ENCODE assay signal across 15 mouse cellular contexts in genomic region chr14:101437925-101438324, GRCm38 (mm10).
A peak's percentile ranks its signal among the peaks of the same experiment; 100 is the strongest.
DNase-seq lines count a peak whose midpoint lies in the region; ATAC-seq lines count a peak whose summit lies in the region.
"Had no signal": no experiment of that assay in that cellular context is flagged by ENCODE, and none has a peak within 500 bp of the region (broad histone marks: within the 10 kb centered on the region; RNA-seq: fewer than 3 reads in every experiment).

No protein-coding gene starts in this region.

- no peak overlapping the region for H3K27ac ChIP-seq in forebrain, embryonic 13.5 days
- no peak overlapping the region for H3K27ac ChIP-seq in forebrain, embryonic 11.5 days (ENCODE audit: low read depth, low read length)
- 0 out of 2 replicates have a peak overlapping the region, but pooled peaks have one; percentile 15 for H3K27ac ChIP-seq in midbrain, embryonic 13.5 days
- H3K27ac ChIP-seq in midbrain, embryonic 11.5 days (ENCODE audit: low read depth, low read length): no peak overlapping the region
- H3K27ac ChIP-seq: left cerebral cortex, adult 2 months; limb, embryonic 13.5 days had no signal

- no peak overlapping the region for H3K4me3 ChIP-seq in forebrain, embryonic 13.5 days
- no peak overlapping the region for H3K4me3 ChIP-seq in forebrain, embryonic 11.5 days (ENCODE audit: low read depth, low read length)
- no peak overlapping the region for H3K4me3 ChIP-seq in midbrain, embryonic 13.5 days (replicated peaks)
- H3K4me3 ChIP-seq in midbrain, embryonic 11.5 days (ENCODE audit: low read depth, low read length): no peak overlapping the region
- H3K4me3 ChIP-seq: left cerebral cortex, adult 2 months; limb, embryonic 13.5 days had no signal

- no peaks in the 10 kb centered on the region for H3K27me3 ChIP-seq in forebrain, embryonic 13.5 days
- no peaks in the 10 kb centered on the region for H3K27me3 ChIP-seq in forebrain, embryonic 11.5 days (ENCODE audit: control insufficient read depth, insufficient read depth, low read length)
- no peaks in the 10 kb centered on the region for H3K27me3 ChIP-seq in midbrain, embryonic 13.5 days
- no peaks in the 10 kb centered on the region for H3K27me3 ChIP-seq in midbrain, embryonic 11.5 days (ENCODE audit: control insufficient read depth, insufficient read depth, low read length)
- H3K27me3 ChIP-seq: limb, embryonic 13.5 days had no signal

- no peaks in the 10 kb centered on the region for H3K4me1 ChIP-seq in forebrain, embryonic 13.5 days
- no peaks in the 10 kb centered on the region for H3K4me1 ChIP-seq in forebrain, embryonic 11.5 days (replicated peaks; ENCODE audit: control insufficient read depth, insufficient read depth, low read length)
- no peaks in the 10 kb centered on the region for H3K4me1 ChIP-seq in midbrain, embryonic 13.5 days (replicated peaks)
- H3K4me1 ChIP-seq in midbrain, embryonic 11.5 days (ENCODE audit: control insufficient read depth, insufficient read depth, low read length): no peaks in the 10 kb centered on the region
- H3K4me1 ChIP-seq: limb, embryonic 13.5 days had no signal

- H3K4me2 ChIP-seq in forebrain, embryonic 13.5 days: no peak overlapping the region
- H3K4me2 ChIP-seq in forebrain, embryonic 11.5 days (ENCODE audit: low read depth, low read length, severe bottlenecking): no peak overlapping the region
- no peak overlapping the region for H3K4me2 ChIP-seq in midbrain, embryonic 13.5 days (replicated peaks)
- H3K4me2 ChIP-seq in midbrain, embryonic 11.5 days: no peak overlapping the region
- H3K4me2 ChIP-seq: limb, embryonic 13.5 days had no signal

- DNase-seq in forebrain, embryonic 11.5 days (ENCODE audit: low spot score): no peak
- DNase-seq in midbrain, embryonic 11.5 days (ENCODE audit: low spot score, missing footprints): no peak
- DNase-seq in cerebellum, postnatal 36 days: peak; percentile 76 to 83
- no peak for DNase-seq in kidney, adult 8-10 months
- DNase-seq in right cerebral cortex, postnatal 36 days (ENCODE audit: low spot score in 2 of 2): no peak
- DNase-seq in gastrocnemius, adult 8-10 months (ENCODE audit: low spot score in 2 of 2): no peak
- DNase-seq: adrenal gland, postnatal 14 days; heart, adult 18-20 months; kidney, adult 2 months; lung, postnatal 36 days; thymus, adult 18-20 months had no signal

- H3K36me3 ChIP-seq in forebrain, embryonic 13.5 days (ENCODE audit: poor library complexity, severe bottlenecking): no peaks in the 10 kb centered on the region
- H3K36me3 ChIP-seq in forebrain, embryonic 11.5 days (ENCODE audit: control insufficient read depth, insufficient read depth, low read length): no peaks in the 10 kb centered on the region
- H3K36me3 ChIP-seq in midbrain, embryonic 13.5 days: no peaks in the 10 kb centered on the region
- no peaks in the 10 kb centered on the region for H3K36me3 ChIP-seq in midbrain, embryonic 11.5 days (ENCODE audit: control insufficient read depth, insufficient read depth, low read length)
- H3K36me3 ChIP-seq: limb, embryonic 13.5 days had no signal

- WGBS in forebrain, embryonic 13.5 days: 63% methylated on average over 3 of the region's 3 CpGs
- 92% methylated on average over 3 of the region's 3 CpGs for WGBS in forebrain, embryonic 11.5 days
- WGBS in midbrain, embryonic 13.5 days: 72% methylated on average over 3 of the region's 3 CpGs
- 84% methylated on average over 3 of the region's 3 CpGs for WGBS in midbrain, embryonic 11.5 days

- H3K9me3 ChIP-seq in forebrain, embryonic 13.5 days (replicated peaks): no peaks in the 10 kb centered on the region
- no peaks in the 10 kb centered on the region for H3K9me3 ChIP-seq in forebrain, embryonic 11.5 days (ENCODE audit: control insufficient read depth, low read length)
- H3K9me3 ChIP-seq in midbrain, embryonic 13.5 days: no peaks in the 10 kb centered on the region
- H3K9me3 ChIP-seq in midbrain, embryonic 11.5 days (ENCODE audit: control insufficient read depth, low read length): no peaks in the 10 kb centered on the region
- H3K9me3 ChIP-seq: limb, embryonic 13.5 days had no signal

- ATAC-seq in forebrain, embryonic 13.5 days: peak; percentile 82
- no peak for ATAC-seq in forebrain, embryonic 11.5 days (replicated peaks; ENCODE audit: low FRiP score)
- ATAC-seq in midbrain, embryonic 13.5 days: peak; percentile 84
- ATAC-seq in midbrain, embryonic 11.5 days (ENCODE audit: low FRiP score): no peak

- H3K9ac ChIP-seq in forebrain, embryonic 13.5 days: no peak overlapping the region
- H3K9ac ChIP-seq in forebrain, embryonic 11.5 days (ENCODE audit: low read length): no peak overlapping the region
- no peak overlapping the region for H3K9ac ChIP-seq in midbrain, embryonic 13.5 days (replicated peaks)
- no peak overlapping the region for H3K9ac ChIP-seq in midbrain, embryonic 11.5 days (ENCODE audit: low read length)
- H3K9ac ChIP-seq: limb, embryonic 13.5 days had no signal

Comparison
In these comparisons a context has a peak if more than half of its experiments do, and no peak if none do; other contexts are left out.
1. ATAC-seq: peak in forebrain, embryonic 13.5 days (single experiment) and midbrain, embryonic 13.5 days (single experiment); none in forebrain, embryonic 11.5 days (single experiment) and midbrain, embryonic 11.5 days (single experiment).
2. DNase-seq: peak in cerebellum, postnatal 36 days (2 of 2); none in forebrain, embryonic 11.5 days (single experiment), midbrain, embryonic 11.5 days (single experiment), kidney, adult 8-10 months (0 of 2), right cerebral cortex, postnatal 36 days (0 of 2) and gastrocnemius, adult 8-10 months (0 of 2).